Mouse (Mus musculus) embryo, embryonic 11 days (tissue): Measurements from ENCODE around the gene Tor1b.
"Not testable (repeated sequence)": the region's sequence is repeated elsewhere in the genome, so short reads cannot be mapped to it uniquely, and the experiment has no call there.

Source experiments
- DNase-seq: peaks from one replicate; pipeline ENCODE4 v3.0.0-alpha.2; 2015

The Tor1b gene

GRCm38 (mm10) chr2:30933032-30933431 is 19.7 kb upstream of the Tor1b start:
- DNase-seq, result no peak

GRCm38 (mm10) chr2:30933917-30934450 is 18.8 kb upstream of the Tor1b start:
- DNase-seq, result peak; percentile 79

GRCm38 (mm10) chr2:30936808-30937207 is 16.0 kb upstream of the Tor1b start:
- DNase-seq, result no peak

- DNase-seq, result no peak
Measured at GRCm38 (mm10) chr2:30937731-30938130, 15.0 kb upstream of the Tor1b start.

- no peak for DNase-seq
Measured at GRCm38 (mm10) chr2:30938574-30938991, 14.2 kb upstream of the Tor1b start.

GRCm38 (mm10) chr2:30941586-30941985 is 11.2 kb upstream of the Tor1b start:
- no peak for DNase-seq

GRCm38 (mm10) chr2:30942116-30942515 is 10.6 kb upstream of the Tor1b start:
- DNase-seq, result not testable (repeated sequence)

GRCm38 (mm10) chr2:30942603-30943011 is 10.2 kb upstream of the Tor1b start:
- peak; percentile 89 for DNase-seq

- DNase-seq, result no peak
Measured at GRCm38 (mm10) chr2:30952457-30952823, 319 bp upstream of the Tor1b start.

- DNase-seq, result no peak
Measured at GRCm38 (mm10) chr2:30954797-30955196, 2.0 kb downstream of the Tor1b start.

- no peak for DNase-seq
Measured at GRCm38 (mm10) chr2:30957511-30957910, 4.8 kb downstream of the Tor1b start.

- no peak for DNase-seq
Measured at GRCm38 (mm10) chr2:30958726-30959125, 6.0 kb downstream of the Tor1b start.

GRCm38 (mm10) chr2:30959856-30960255 is 7.1 kb downstream of the Tor1b start:
- no peak for DNase-seq

GRCm38 (mm10) chr2:30962570-30963254 is 10.0 kb downstream of the Tor1b start:
- no peak for DNase-seq

- no peak for DNase-seq
Measured at GRCm38 (mm10) chr2:30965627-30966026, 12.9 kb downstream of the Tor1b start.

- no peak for DNase-seq
Measured at GRCm38 (mm10) chr2:30966826-30967225, 14.1 kb downstream of the Tor1b start.

GRCm38 (mm10) chr2:30967352-30968327 is 14.9 kb downstream of the Tor1b start, which contains the start of gene Tor1a:
Gene Tor1a, minus strand, starts transcription at chr2:30967933.
- peak; percentile 95 for DNase-seq

GRCm38 (mm10) chr2:30981790-30982513 is 29.2 kb downstream of the Tor1b start, which contains the start of the genes BC005624 and Usp20:
Gene BC005624, minus strand, starts transcription at chr2:30982201.
Gene Usp20, plus strand, starts transcription at chr2:30982279.
- peak; percentile 100 for DNase-seq

GRCm38 (mm10) chr2:30983024-30983423 is 30.3 kb downstream of the Tor1b start:
- DNase-seq, result no peak

- DNase-seq, result no peak
Measured at GRCm38 (mm10) chr2:30985111-30986020, 32.6 kb downstream of the Tor1b start.

GRCm38 (mm10) chr2:30990221-30990620 is 37.5 kb downstream of the Tor1b start:
- no peak for DNase-seq

GRCm38 (mm10) chr2:30994853-30995252 is 42.1 kb downstream of the Tor1b start:
- no peak for DNase-seq
